Mouse (Mus musculus) MEL (cell line): ENCODE data around the gene Aff1. TPM values are rescaled to one million over a fixed set of nuclear protein-coding genes. Genes with fewer than 3 reads are reported as not detected.

ENCODE experiments used
- DNase-seq: peaks from one replicate; pipeline ENCODE4 v3.0.0; 2011; ENCODE audit warnings: low read depth, low spot score
- H3K27ac ChIP-seq: 2 replicates; pipeline ENCODE4 v1.5.1; 2012; ENCODE audit warnings: low read depth, mild to moderate bottlenecking, control low read depth, low read length, moderate library complexity; ENCODE audit not compliant: control insufficient read depth
- H3K27me3 ChIP-seq, 2 experiments: fragments of 150-350 bp in 1 of 2; sonication (generic) in 1 of 2; 2 replicates each; pipeline ENCODE4 v1.6.1; 2012; ENCODE audit warnings: low read length in 2 of 2, mild to moderate bottlenecking in 2 of 2, improper control_type of control experiment in 1 of 2, moderate library complexity in 1 of 2; ENCODE audit not compliant: insufficient read depth in 2 of 2, control insufficient read depth in 1 of 2
- H3K36me3 ChIP-seq, 2 experiments: 2 replicates each; pipeline ENCODE4 v1.6.1; 2012 to 2014; ENCODE audit warnings: low read length in 2 of 2, improper control_type of control experiment in 1 of 2, inconsistent platforms in 1 of 2, mild to moderate bottlenecking in 1 of 2; ENCODE audit not compliant: insufficient read depth in 2 of 2, control insufficient read depth in 1 of 2
- H3K4me1 ChIP-seq, 2 experiments: fragments of 150-350 bp in 1 of 2; sonication (generic) in 1 of 2; 2 replicates each; pipeline ENCODE4 v1.6.1; 2012; ENCODE audit warnings: low read length in 2 of 2, improper control_type of control experiment in 1 of 2, mild to moderate bottlenecking in 1 of 2; ENCODE audit not compliant: insufficient read depth in 2 of 2, control insufficient read depth in 1 of 2
- H3K4me3 ChIP-seq, 2 experiments: fragments of 150-350 bp in 1 of 2; sonication (generic) in 1 of 2; 2 replicates each; pipeline ENCODE4 v1.5.1; 2012; ENCODE audit warnings: low read depth in 2 of 2, low read length in 2 of 2, mild to moderate bottlenecking in 2 of 2, moderate library complexity in 2 of 2, control low read depth in 1 of 2, improper control_type of control experiment in 1 of 2; ENCODE audit not compliant: control insufficient read depth in 1 of 2, insufficient read depth in 1 of 2
- H3K79me2 ChIP-seq: 2 replicates; pipeline ENCODE4 v1.6.1; 2012; ENCODE audit warnings: mild to moderate bottlenecking, low read length, moderate library complexity; ENCODE audit not compliant: control insufficient read depth, poor library complexity, insufficient read depth
- H3K9ac ChIP-seq: 2 replicates; pipeline ENCODE4 v1.6.1; 2012; ENCODE audit warnings: low read depth, mild to moderate bottlenecking, control low read depth, low read length, moderate library complexity; ENCODE audit not compliant: control insufficient read depth, poor library complexity, severe bottlenecking
- H3K9me3 ChIP-seq: fragments of 150-350 bp; sonication (generic); replicated peaks from 2 replicates; pipeline ENCODE4 v1.6.1; 2012; ENCODE audit warnings: mild to moderate bottlenecking, low read length, improper control_type of control experiment, moderate library complexity; ENCODE audit not compliant: insufficient read depth
- CHD1 ChIP-seq: IDR thresholded peaks from 2 replicates; pipeline ENCODE4 v1.6.1; 2012; ENCODE audit warnings: low read depth, mild to moderate bottlenecking, inconsistent platforms, low read length, improper control_type of control experiment
- CHD2 ChIP-seq: IDR thresholded peaks from 2 replicates; pipeline ENCODE4 v1.6.1; 2011; ENCODE audit warnings: low read length, improper control_type of control experiment
- CTCF ChIP-seq, 3 experiments: IDR thresholded peaks in 2 of 3; conservative IDR thresholded peaks in 1 of 3; 2 replicates each; pipeline ENCODE4 v1.5.1; 2011 to 2012; ENCODE audit warnings: low read length in 3 of 3, low read depth in 2 of 3, mild to moderate bottlenecking in 2 of 3, improper control_type of control experiment in 1 of 3, inconsistent platforms in 1 of 3, mixed read lengths in 1 of 3, moderate library complexity in 1 of 3; ENCODE audit not compliant: control insufficient read depth in 1 of 3, insufficient read depth in 1 of 3, poor library complexity in 1 of 3, severe bottlenecking in 1 of 3
- E2F4 ChIP-seq: IDR thresholded peaks from 2 replicates; pipeline ENCODE4 v1.6.1; 2011; ENCODE audit warnings: low read depth, low read length, improper control_type of control experiment, borderline replicate concordance
- ELF1 ChIP-seq: IDR thresholded peaks from 2 replicates; pipeline ENCODE4 v1.6.1; 2014; ENCODE audit warnings: low read depth, mild to moderate bottlenecking, inconsistent platforms, low read length, improper control_type of control experiment, moderate library complexity
- EP300 ChIP-seq, 2 experiments: IDR thresholded peaks; 2 replicates each; pipeline ENCODE4 v1.6.1; 2011; ENCODE audit warnings: improper control_type of control experiment in 2 of 2, low read length in 2 of 2, low read depth in 1 of 2, mild to moderate bottlenecking in 1 of 2
- ETS1 ChIP-seq: IDR thresholded peaks from 2 replicates; pipeline ENCODE4 v1.6.1; 2012; ENCODE audit warnings: low read depth, mild to moderate bottlenecking, inconsistent platforms, low read length, improper control_type of control experiment, moderate library complexity
- GABPA ChIP-seq: IDR thresholded peaks from 2 replicates; pipeline ENCODE4 v1.6.1; 2012; ENCODE audit warnings: low read depth, mild to moderate bottlenecking, inconsistent platforms, low read length, improper control_type of control experiment, moderate library complexity
- HCFC1 ChIP-seq: IDR thresholded peaks from 2 replicates; pipeline ENCODE4 v1.6.1; 2012; ENCODE audit warnings: low read depth, mild to moderate bottlenecking, inconsistent platforms, low read length, improper control_type of control experiment, moderate library complexity
- JUND ChIP-seq: IDR thresholded peaks from 2 replicates; pipeline ENCODE4 v1.6.1; 2011; ENCODE audit warnings: low read depth, mild to moderate bottlenecking, improper control_type of control experiment, low read length
- KAT2A ChIP-seq: conservative IDR thresholded peaks from 2 replicates; pipeline ENCODE4 v1.6.1; 2012; ENCODE audit warnings: low read depth, low read length, improper control_type of control experiment, inconsistent platforms
- MAFK ChIP-seq: IDR thresholded peaks from 2 replicates; pipeline ENCODE4 v1.6.1; 2011; ENCODE audit warnings: low read depth, mild to moderate bottlenecking, low read length, improper control_type of control experiment, borderline replicate concordance
- MAX ChIP-seq: IDR thresholded peaks from 2 replicates; pipeline ENCODE4 v1.6.1; 2011; ENCODE audit warnings: low read length, improper control_type of control experiment
- MAZ ChIP-seq: IDR thresholded peaks from 2 replicates; pipeline ENCODE4 v1.6.1; 2012; ENCODE audit warnings: low read depth, mild to moderate bottlenecking, inconsistent platforms, low read length, improper control_type of control experiment
- MEF2A ChIP-seq: IDR thresholded peaks from 2 replicates; pipeline ENCODE4 v1.6.1; 2014; ENCODE audit warnings: low read depth, mild to moderate bottlenecking, inconsistent platforms, low read length, improper control_type of control experiment; ENCODE audit not compliant: poor library complexity, insufficient replicate concordance, severe bottlenecking; ENCODE audit errors: extremely low read depth
- MXI1 ChIP-seq: IDR thresholded peaks from 2 replicates; pipeline ENCODE4 v1.6.1; 2011; ENCODE audit warnings: mild to moderate bottlenecking, low read depth, low read length, improper control_type of control experiment
- MYB ChIP-seq: IDR thresholded peaks from 2 replicates; pipeline ENCODE4 v1.6.1; 2011; ENCODE audit warnings: mild to moderate bottlenecking, low read depth, low read length, improper control_type of control experiment
- MYC ChIP-seq: IDR thresholded peaks from 2 replicates; pipeline ENCODE4 v1.6.1; 2011; ENCODE audit warnings: low read depth, mild to moderate bottlenecking, low read length, improper control_type of control experiment, moderate library complexity
- NELFE ChIP-seq: IDR thresholded peaks from 2 replicates; pipeline ENCODE4 v1.6.1; 2011; ENCODE audit warnings: low read depth, low read length, improper control_type of control experiment
- NRF1 ChIP-seq: IDR thresholded peaks from 2 replicates; pipeline ENCODE4 v1.6.1; 2014; ENCODE audit warnings: low read depth, mild to moderate bottlenecking, inconsistent platforms, low read length, improper control_type of control experiment, moderate library complexity; ENCODE audit not compliant: poor library complexity, insufficient read depth, severe bottlenecking
- POLR2A ChIP-seq, 2 experiments: IDR thresholded peaks; 2 replicates each; pipeline ENCODE4 v1.6.1; 2011 to 2012; ENCODE audit warnings: low read length in 2 of 2, mild to moderate bottlenecking in 2 of 2, control low read depth in 1 of 2, improper control_type of control experiment in 1 of 2, low read depth in 1 of 2, moderate library complexity in 1 of 2; ENCODE audit not compliant: control insufficient read depth in 1 of 2, insufficient read depth in 1 of 2, poor library complexity in 1 of 2
- POLR2AphosphoS2 ChIP-seq: IDR thresholded peaks from 2 replicates; pipeline ENCODE4 v1.6.1; 2011; ENCODE audit warnings: low read length, improper control_type of control experiment
- POLR2AphosphoS5 ChIP-seq: IDR thresholded peaks from 2 replicates; pipeline ENCODE4 v1.6.1; 2012; ENCODE audit warnings: low read depth, borderline replicate concordance, mild to moderate bottlenecking, inconsistent platforms, low read length, moderate library complexity, mixed read lengths
- RAD21 ChIP-seq: IDR thresholded peaks from 2 replicates; pipeline ENCODE4 v1.6.1; 2011; ENCODE audit warnings: mild to moderate bottlenecking, low read depth, low read length, improper control_type of control experiment
- RCOR1 ChIP-seq: IDR thresholded peaks from 2 replicates; pipeline ENCODE4 v1.6.1; 2012; ENCODE audit warnings: low read depth, mild to moderate bottlenecking, inconsistent platforms, low read length, improper control_type of control experiment
- SIN3A ChIP-seq: IDR thresholded peaks from 2 replicates; pipeline ENCODE4 v1.6.1; 2012; ENCODE audit warnings: low read length, improper control_type of control experiment, inconsistent platforms
- SMC3 ChIP-seq: IDR thresholded peaks from 2 replicates; pipeline ENCODE4 v1.6.1; 2011; ENCODE audit warnings: low read depth, low read length, improper control_type of control experiment
- TAL1 ChIP-seq: IDR thresholded peaks from 2 replicates; pipeline ENCODE4 v1.6.1; 2012; ENCODE audit warnings: mild to moderate bottlenecking, inconsistent platforms, low read length, moderate library complexity, mixed read lengths
- TBP ChIP-seq: IDR thresholded peaks from 2 replicates; pipeline ENCODE4 v1.8.0; 2011; ENCODE audit warnings: low read depth, low read length, improper control_type of control experiment
- TCF12 ChIP-seq: IDR thresholded peaks from 2 replicates; pipeline ENCODE4 v1.6.1; 2014; ENCODE audit warnings: low read depth, mild to moderate bottlenecking, inconsistent platforms, low read length, improper control_type of control experiment, moderate library complexity
- UBTF ChIP-seq: IDR thresholded peaks from 2 replicates; pipeline ENCODE4 v1.6.1; 2012; ENCODE audit warnings: low read depth, mild to moderate bottlenecking, inconsistent platforms, low read length, improper control_type of control experiment, moderate library complexity, borderline replicate concordance; ENCODE audit not compliant: insufficient read depth
- ZC3H11A ChIP-seq: IDR thresholded peaks from 2 replicates; pipeline ENCODE4 v1.6.1; 2012; ENCODE audit warnings: low read depth, mild to moderate bottlenecking, inconsistent platforms, low read length, improper control_type of control experiment
- ZKSCAN1 ChIP-seq: IDR thresholded peaks from 2 replicates; pipeline ENCODE4 v1.6.1; 2012; ENCODE audit warnings: low read depth, mild to moderate bottlenecking, inconsistent platforms, low read length, improper control_type of control experiment, moderate library complexity
- ZMIZ1 ChIP-seq: IDR thresholded peaks from 2 replicates; pipeline ENCODE4 v1.6.1; 2012; ENCODE audit warnings: low read depth, mild to moderate bottlenecking, inconsistent platforms, low read length, improper control_type of control experiment, moderate library complexity
- ZNF384 ChIP-seq: IDR thresholded peaks from 2 replicates; pipeline ENCODE4 v1.6.1; 2012; ENCODE audit warnings: low read depth, mild to moderate bottlenecking, inconsistent platforms, low read length, improper control_type of control experiment
- polyA plus RNA-seq, 2 experiments: library from polyadenylated mRNA; stranded (reverse) in 1 of 2; unstranded in 1 of 2; fragments of >175 nt in 1 of 2; fragments of >200 nt in 1 of 2; gene quantifications; 2 replicates each; pipeline versions ENCODE4 v1.2.1 to v1.2.4; 2012; ENCODE audit warnings: low replicate concordance in 2 of 2, low read depth in 1 of 2; ENCODE audit not compliant: insufficient read length in 2 of 2, insufficient read depth in 1 of 2, missing spikeins in 1 of 2
- total RNA-seq: library from RNA; depleted of rRNA; stranded (reverse); fragments of 300-350 nt; gene quantifications from 2 replicates; pipeline ENCODE4 v1.2.3, GENCODE M21; 2012

Gene Aff1
- total and polyA plus RNA-seq, 3 experiments: 5.4 to 13.4 TPM; not detected in 1

DNA sequence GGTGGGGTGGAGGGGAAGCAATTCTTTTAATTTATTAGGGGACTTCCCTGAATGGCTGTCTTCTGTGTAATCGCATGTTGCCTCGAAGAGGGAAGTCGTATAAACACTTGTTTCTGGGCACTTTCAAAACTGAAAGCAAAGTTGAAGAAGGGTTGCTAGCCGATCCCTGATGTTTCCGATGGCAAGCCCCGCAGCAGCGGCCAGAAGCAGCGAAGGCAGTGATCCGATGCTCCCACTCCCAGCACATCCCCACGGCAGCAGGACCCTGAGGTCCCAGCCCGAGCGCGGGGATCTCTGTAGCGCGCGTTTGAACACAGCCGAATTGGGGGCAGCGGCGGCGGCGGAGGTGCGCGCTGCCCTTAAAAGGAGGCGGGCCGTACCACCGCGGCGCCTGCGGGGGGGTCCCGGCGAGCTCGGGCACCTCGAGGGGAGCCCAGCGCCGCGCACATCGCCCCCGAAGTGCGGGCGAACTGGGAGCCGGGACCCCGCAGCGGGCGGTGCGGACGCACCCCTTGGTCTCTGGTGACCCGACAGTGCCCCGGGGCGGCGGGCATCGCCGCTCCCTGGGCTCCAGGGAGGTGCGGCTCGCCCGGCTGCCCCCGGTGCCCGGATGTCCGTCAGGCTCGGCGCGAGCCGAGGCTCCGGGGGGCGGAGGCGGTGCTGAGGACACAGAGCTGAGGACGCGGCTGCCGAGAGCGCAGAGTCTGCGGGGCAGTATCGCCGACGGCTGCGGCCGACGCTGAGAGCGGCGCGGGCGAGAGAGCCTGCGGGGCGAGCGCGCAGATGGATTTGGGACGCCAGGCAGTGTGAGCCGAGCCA lies 61.5 kb downstream of the Aff1 start:
- Histone ChIP-seq H3K4me1 (peaks cover 16 to 33% of the 10 kb centered on the region in 2 experiments), H3K9ac (peak overlapping the region; percentile 98), H3K36me3 (peaks cover 0 to 39% of the 10 kb centered on the region in 2 experiments; a peak in 2 of 4 replicates), H3K9me3 (no peaks in the 10 kb centered on the region), H3K79me2 (peaks cover 47% of the 10 kb centered on the region), H3K4me3 (peak overlapping the region; percentile 75 to 96), H3K27me3 (no peaks in the 10 kb centered on the region), H3K27ac (peak overlapping the region; percentile 100)
- peak; percentile 90 for DNase-seq
- TF ChIP-seq JUND (no peak), POLR2A (IDR thresholded peaks at IDR 0.05; ENCODE audit: control insufficient read depth in 1 of 2, insufficient read depth in 1 of 2, low read depth in 1 of 2, low read length in 2 of 2, poor library complexity in 1 of 2) (peak; percentile 97 to 99), RAD21 (no peak), POLR2AphosphoS2 (peak; percentile 98), CHD2 (no peak), ETS1 (peak; percentile 52; the same call in 1 of the 2 replicates), MYB (no peak), CTCF (IDR thresholded peaks at IDR 0.05 in 2 of 3, conservative IDR thresholded peaks at IDR 0.05 in 1 of 3; ENCODE audit: control insufficient read depth in 1 of 3, insufficient read depth in 1 of 3, low read depth in 2 of 3, low read length in 3 of 3, poor library complexity in 1 of 3, severe bottlenecking in 1 of 3) (no peak), UBTF (peak; percentile 72; the same call in 1 of the 2 replicates), GABPA (no peak), MEF2A (no peak), RCOR1 (no peak), MAZ (peak; percentile 96), MAFK (no peak), KAT2A (no peak; the same call in 1 of the 2 replicates), EP300 (IDR thresholded peaks at IDR 0.05; ENCODE audit: low read depth in 1 of 2, low read length in 2 of 2) (no peak), MYC (0 out of 2 replicates have a peak, but pooled peaks have one; percentile 25), NRF1 (peak; percentile 14; the same call in 1 of the 2 replicates), CHD1 (peak; percentile 98; the same call in 1 of the 2 replicates), SMC3 (no peak), TCF12 (no peak; the same call in 1 of the 2 replicates), E2F4 (no peak), ZC3H11A (no peak), ZMIZ1 (peak; percentile 97), ELF1 (0 out of 2 replicates have a peak, but pooled peaks have one; percentile 40), ZKSCAN1 (no peak), HCFC1 (no peak; the same call in 1 of the 2 replicates), TAL1 (no peak), NELFE (peak; percentile 98), ZNF384 (no peak), POLR2AphosphoS5 (no peak; the same call in 1 of the 2 replicates), MAX (no peak; the same call in 1 of the 2 replicates), TBP (peak; percentile 86), SIN3A (peak; percentile 84), MXI1 (peak; percentile 71)
